Mouse (Mus musculus): ENCODE results near the gene Btbd3. TPM values are rescaled to one million over a fixed set of nuclear protein-coding genes. Genes with fewer than 3 reads are reported as not detected.

The Btbd3 gene
- 52.5 and 58.9 TPM in 2 replicates for polyA plus RNA-seq (2014; fragmentation: Nextera tagmentation; extraction: Ambion mirVana)

- peaks cover 19% of the 10 kb centered on the region for H3K4me1 ChIP-seq (ENCODE audit: control insufficient read depth, insufficient read depth, low read length)
- H3K9me3 ChIP-seq (ENCODE audit: control insufficient read depth, low read length), result no peaks in the 10 kb centered on the region
- under 1% methylated on average over 39 of the region's 39 CpGs for whole genome bisulfite sequencing
- H3K4me2 ChIP-seq (ENCODE audit: low read length), result peak within 1 kb of the TSS; percentile 78
- H3K4me3 ChIP-seq (replicated peaks; ENCODE audit: low read depth, low read length), result peak within 1 kb of the TSS; percentile 93
- no peaks in the 10 kb centered on the region for H3K36me3 ChIP-seq (ENCODE audit: control insufficient read depth, insufficient read depth, low read length)
- peak within 1 kb of the TSS; percentile 88 for H3K27ac ChIP-seq (replicated peaks; ENCODE audit: low read depth, low read length)
- peak; percentile 98 for ATAC-seq (ENCODE audit: low FRiP score, low TSS enrichment)
- peak; percentile 96 for DNase-seq
- peak within 1 kb of the TSS; percentile 84 for H3K9ac ChIP-seq (replicated peaks; ENCODE audit: low read length)
- no peaks in the 10 kb centered on the region for H3K27me3 ChIP-seq (ENCODE audit: control insufficient read depth, insufficient read depth, low read length)
These were observed at the start of gene Btbd3 for GRCm38 (mm10) chr2:138256411-138256810. TSS of gene Btbd3 (plus strand) at chr2:138256565.

- DNase-seq (peak; percentile 22), ATAC-seq (ENCODE audit: low FRiP score, low TSS enrichment) (no peak)
- no peak overlapping the region for H3K4me2 ChIP-seq (ENCODE audit: low read length)
- H3K27ac ChIP-seq (replicated peaks; ENCODE audit: low read depth, low read length), result no peak overlapping the region
- no peak overlapping the region for H3K9ac ChIP-seq (replicated peaks; ENCODE audit: low read length)
- 67% methylated on average over 2 of the region's 2 CpGs for WGBS
- no peak overlapping the region for H3K4me3 ChIP-seq (replicated peaks; ENCODE audit: low read depth, low read length)
- H3K9me3 ChIP-seq (ENCODE audit: control insufficient read depth, low read length), result no peaks in the 10 kb centered on the region
- no peaks in the 10 kb centered on the region for H3K4me1 ChIP-seq (ENCODE audit: control insufficient read depth, insufficient read depth, low read length)
- H3K36me3 ChIP-seq (ENCODE audit: control insufficient read depth, insufficient read depth, low read length), result no peaks in the 10 kb centered on the region
- no peaks in the 10 kb centered on the region for H3K27me3 ChIP-seq (ENCODE audit: control insufficient read depth, insufficient read depth, low read length)
These were observed 40.8 kb upstream of the Btbd3 start for GRCm38 (mm10) chr2:138215561-138215960.

GRCm38 (mm10) chr2:138220269-138220668 is 36.1 kb upstream of the Btbd3 start:
- no peaks in the 10 kb centered on the region for H3K9me3 ChIP-seq (ENCODE audit: control insufficient read depth, low read length)
- H3K4me1 ChIP-seq (ENCODE audit: control insufficient read depth, insufficient read depth, low read length), result no peaks in the 10 kb centered on the region
- H3K9ac ChIP-seq (replicated peaks; ENCODE audit: low read length), result no peak overlapping the region
- no peaks in the 10 kb centered on the region for H3K36me3 ChIP-seq (ENCODE audit: control insufficient read depth, insufficient read depth, low read length)
- 64% methylated on average over 1 of the region's 1 CpGs for WGBS
- ATAC-seq (ENCODE audit: low FRiP score, low TSS enrichment) (no peak), DNase-seq (no peak)
- H3K4me3 ChIP-seq (replicated peaks; ENCODE audit: low read depth, low read length), result no peak overlapping the region
- no peak overlapping the region for H3K4me2 ChIP-seq (ENCODE audit: low read length)
- no peaks in the 10 kb centered on the region for H3K27me3 ChIP-seq (ENCODE audit: control insufficient read depth, insufficient read depth, low read length)
- no peak overlapping the region for H3K27ac ChIP-seq (replicated peaks; ENCODE audit: low read depth, low read length)

GRCm38 (mm10) chr2:138232247-138232646 is 24.1 kb upstream of the Btbd3 start:
- H3K9ac ChIP-seq (replicated peaks; ENCODE audit: low read length), result no peak overlapping the region
- no peaks in the 10 kb centered on the region for H3K4me1 ChIP-seq (ENCODE audit: control insufficient read depth, insufficient read depth, low read length)
- ATAC-seq (ENCODE audit: low FRiP score, low TSS enrichment) (no peak), DNase-seq (no peak)
- H3K9me3 ChIP-seq (ENCODE audit: control insufficient read depth, low read length), result no peaks in the 10 kb centered on the region
- no peak overlapping the region for H3K4me2 ChIP-seq (ENCODE audit: low read length)
- H3K36me3 ChIP-seq (ENCODE audit: control insufficient read depth, insufficient read depth, low read length), result no peaks in the 10 kb centered on the region
- 83% methylated on average over 5 of the region's 5 CpGs for WGBS
- no peak overlapping the region for H3K27ac ChIP-seq (replicated peaks; ENCODE audit: low read depth, low read length)
- no peaks in the 10 kb centered on the region for H3K27me3 ChIP-seq (ENCODE audit: control insufficient read depth, insufficient read depth, low read length)
- H3K4me3 ChIP-seq (replicated peaks; ENCODE audit: low read depth, low read length), result no peak overlapping the region

- no peaks in the 10 kb centered on the region for H3K4me1 ChIP-seq (ENCODE audit: control insufficient read depth, insufficient read depth, low read length)
- no peaks in the 10 kb centered on the region for H3K27me3 ChIP-seq (ENCODE audit: control insufficient read depth, insufficient read depth, low read length)
- no peaks in the 10 kb centered on the region for H3K9me3 ChIP-seq (ENCODE audit: control insufficient read depth, low read length)
- no peaks in the 10 kb centered on the region for H3K36me3 ChIP-seq (ENCODE audit: control insufficient read depth, insufficient read depth, low read length)
- WGBS, result 88% methylated on average over 2 of the region's 2 CpGs
- DNase-seq (no peak), ATAC-seq (ENCODE audit: low FRiP score, low TSS enrichment) (no peak)
- H3K4me3 ChIP-seq (replicated peaks; ENCODE audit: low read depth, low read length), result no peak overlapping the region
- no peak overlapping the region for H3K4me2 ChIP-seq (ENCODE audit: low read length)
- no peak overlapping the region for H3K27ac ChIP-seq (replicated peaks; ENCODE audit: low read depth, low read length)
- H3K9ac ChIP-seq (replicated peaks; ENCODE audit: low read length), result no peak overlapping the region
These were observed 20.2 kb upstream of the Btbd3 start for GRCm38 (mm10) chr2:138236149-138236548.

- Histone ChIP-seq H3K27me3 (ENCODE audit: control insufficient read depth, insufficient read depth, low read length) (no peaks in the 10 kb centered on the region), H3K27ac (replicated peaks; ENCODE audit: low read depth, low read length) (no peak overlapping the region), H3K4me2 (ENCODE audit: low read length) (no peak overlapping the region), H3K4me3 (replicated peaks; ENCODE audit: low read depth, low read length) (no peak overlapping the region), H3K9ac (replicated peaks; ENCODE audit: low read length) (no peak overlapping the region), H3K9me3 (ENCODE audit: control insufficient read depth, low read length) (no peaks in the 10 kb centered on the region), H3K4me1 (ENCODE audit: control insufficient read depth, insufficient read depth, low read length) (no peaks in the 10 kb centered on the region), H3K36me3 (ENCODE audit: control insufficient read depth, insufficient read depth, low read length) (no peaks in the 10 kb centered on the region)
- DNase-seq (no peak), ATAC-seq (ENCODE audit: low FRiP score, low TSS enrichment) (no peak)
- 83% methylated on average over 5 of the region's 5 CpGs for WGBS
These were observed 13.9 kb upstream of the Btbd3 start for GRCm38 (mm10) chr2:138242452-138242851.

- no peak overlapping the region for H3K27ac ChIP-seq (replicated peaks; ENCODE audit: low read depth, low read length)
- H3K36me3 ChIP-seq (ENCODE audit: control insufficient read depth, insufficient read depth, low read length), result no peaks in the 10 kb centered on the region
- WGBS, result 70% methylated on average over 2 of the region's 2 CpGs
- DNase-seq (peak; percentile 58), ATAC-seq (ENCODE audit: low FRiP score, low TSS enrichment) (no peak; the same call in 1 of the 2 replicates)
- H3K4me1 ChIP-seq (ENCODE audit: control insufficient read depth, insufficient read depth, low read length), result no peaks in the 10 kb centered on the region
- H3K9me3 ChIP-seq (ENCODE audit: control insufficient read depth, low read length), result no peaks in the 10 kb centered on the region
- H3K4me2 ChIP-seq (ENCODE audit: low read length), result no peak overlapping the region
- H3K9ac ChIP-seq (replicated peaks; ENCODE audit: low read length), result no peak overlapping the region
- no peak overlapping the region for H3K4me3 ChIP-seq (replicated peaks; ENCODE audit: low read depth, low read length)
- H3K27me3 ChIP-seq (ENCODE audit: control insufficient read depth, insufficient read depth, low read length), result no peaks in the 10 kb centered on the region
These were observed 10.6 kb upstream of the Btbd3 start for GRCm38 (mm10) chr2:138245631-138246289.

GRCm38 (mm10) chr2:138247986-138248385 is 8.4 kb upstream of the Btbd3 start:
- Histone ChIP-seq H3K4me2 (ENCODE audit: low read length) (no peak overlapping the region), H3K27ac (replicated peaks; ENCODE audit: low read depth, low read length) (no peak overlapping the region), H3K4me1 (ENCODE audit: control insufficient read depth, insufficient read depth, low read length) (no peaks in the 10 kb centered on the region), H3K9ac (replicated peaks; ENCODE audit: low read length) (no peak overlapping the region), H3K27me3 (ENCODE audit: control insufficient read depth, insufficient read depth, low read length) (no peaks in the 10 kb centered on the region), H3K9me3 (ENCODE audit: control insufficient read depth, low read length) (no peaks in the 10 kb centered on the region), H3K4me3 (replicated peaks; ENCODE audit: low read depth, low read length) (no peak overlapping the region), H3K36me3 (ENCODE audit: control insufficient read depth, insufficient read depth, low read length) (no peaks in the 10 kb centered on the region)
- ATAC-seq (ENCODE audit: low FRiP score, low TSS enrichment) (no peak), DNase-seq (no peak)
- 87% methylated on average over 2 of the region's 2 CpGs for WGBS

- no peaks in the 10 kb centered on the region for H3K27me3 ChIP-seq (ENCODE audit: control insufficient read depth, insufficient read depth, low read length)
- H3K9ac ChIP-seq (replicated peaks; ENCODE audit: low read length), result peak overlapping the region; percentile 84
- peak overlapping the region; percentile 88 for H3K27ac ChIP-seq (replicated peaks; ENCODE audit: low read depth, low read length)
- no peaks in the 10 kb centered on the region for H3K36me3 ChIP-seq (ENCODE audit: control insufficient read depth, insufficient read depth, low read length)
- H3K4me2 ChIP-seq (ENCODE audit: low read length), result peak overlapping the region; percentile 78
- H3K9me3 ChIP-seq (ENCODE audit: control insufficient read depth, low read length), result no peaks in the 10 kb centered on the region
- DNase-seq (peak; percentile 55), ATAC-seq (ENCODE audit: low FRiP score, low TSS enrichment) (peak; percentile 80)
- H3K4me1 ChIP-seq (ENCODE audit: control insufficient read depth, insufficient read depth, low read length), result peaks cover 19% of the 10 kb centered on the region
- 0% methylated on average over 51 of the region's 51 CpGs for WGBS
- H3K4me3 ChIP-seq (replicated peaks; ENCODE audit: low read depth, low read length), result peak overlapping the region; percentile 93
These were observed 596 bp downstream of the Btbd3 start for GRCm38 (mm10) chr2:138256851-138257471.

Measured in midbrain, embryonic 14.5 days (tissue).